Mouse (Mus musculus): ENCODE results near the gene Tenm4. TPM values are rescaled to one million over a fixed set of nuclear protein-coding genes. Genes with fewer than 3 reads are reported as not detected.

Gene Tenm4
- polyA plus RNA-seq, 1 experiment from 2014 or later: 52.7 TPM

- H3K9ac ChIP-seq: no peak overlapping the region
Observed at GRCm38 (mm10) chr7:96806561-96806960, 635.5 kb downstream of the Tenm4 start.

DNA sequence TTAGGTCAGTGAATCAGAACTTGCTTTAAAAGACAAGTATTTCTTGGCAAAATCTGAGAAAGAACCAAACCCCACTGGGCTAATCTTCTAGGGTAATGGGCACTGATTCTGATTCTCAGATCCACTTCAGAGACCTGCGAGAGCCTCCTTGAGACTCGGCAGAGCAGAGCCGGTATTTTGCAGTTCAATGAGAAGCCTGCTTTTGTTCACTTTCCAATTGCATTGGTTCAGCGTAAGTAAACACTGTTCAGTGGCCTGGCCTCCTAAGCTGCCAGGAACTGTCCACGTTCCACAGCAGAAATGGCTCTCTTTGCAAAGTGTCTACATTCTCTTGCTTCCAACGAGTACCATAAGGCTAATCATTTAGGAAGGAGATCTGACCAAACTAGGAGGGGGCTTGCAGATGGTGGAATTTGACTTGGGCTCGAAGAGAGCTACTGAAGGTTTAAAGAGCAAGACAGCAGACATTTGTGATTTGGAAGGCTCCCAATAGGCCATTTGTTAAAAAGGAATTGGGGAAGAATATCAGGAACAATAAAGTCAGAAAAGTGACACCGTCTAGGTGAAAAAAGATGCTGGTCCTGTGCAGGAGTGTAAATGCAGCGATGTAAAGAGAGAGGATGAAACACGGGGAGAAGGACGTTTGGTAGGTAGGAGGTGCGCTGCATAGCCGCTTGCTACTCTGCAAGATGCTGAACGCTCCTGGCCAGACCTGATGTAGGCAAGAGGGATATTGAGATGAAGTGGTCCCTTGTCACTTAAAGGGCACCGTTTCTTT, 636.4 kb downstream of the Tenm4 start:
- no peak overlapping the region for H3K4me3 ChIP-seq
- H3K27ac ChIP-seq: peak overlapping the region; percentile 46; the same call in 1 of the 2 replicates
- no peak overlapping the region for H3K4me2 ChIP-seq

More at GRCm38 (mm10) chr7:96806561-96806960, 635.5 kb downstream of the Tenm4 start:
- Histone ChIP-seq H3K4me3 (no peak overlapping the region), H3K4me2 (no peak overlapping the region), H3K36me3 (replicated peaks) (no peaks in the 10 kb centered on the region), H3K27ac (no peak overlapping the region), H3K27me3 (replicated peaks) (no peaks in the 10 kb centered on the region), H3K4me1 (peaks cover 17% of the 10 kb centered on the region), H3K9me3 (no peaks in the 10 kb centered on the region)
- WGBS: 70% methylated on average over 1 of the region's 1 CpGs
- no peak for ATAC-seq (replicated peaks)

GRCm38 (mm10) chr7:96808059-96808646, 637.1 kb downstream of the Tenm4 start:
- H3K4me2 ChIP-seq: no peak overlapping the region
- H3K36me3 ChIP-seq (replicated peaks): no peaks in the 10 kb centered on the region
- H3K9ac ChIP-seq: no peak overlapping the region
- peak overlapping the region; percentile 46; the same call in 1 of the 2 replicates for H3K27ac ChIP-seq
- peak; percentile 78 for ATAC-seq (replicated peaks)
- no peak overlapping the region for H3K4me3 ChIP-seq
- H3K9me3 ChIP-seq: no peaks in the 10 kb centered on the region
- WGBS: 34% methylated on average over 7 of the region's 7 CpGs
- H3K27me3 ChIP-seq (replicated peaks): no peaks in the 10 kb centered on the region
- peaks cover 17% of the 10 kb centered on the region for H3K4me1 ChIP-seq

More for the DNA sequence above, 636.4 kb downstream of the Tenm4 start:
- no peaks in the 10 kb centered on the region for H3K27me3 ChIP-seq (replicated peaks)
- no peak overlapping the region for H3K9ac ChIP-seq
- peak; percentile 55; the same call in 1 of the 2 replicates for ATAC-seq (replicated peaks)
- no peaks in the 10 kb centered on the region for H3K36me3 ChIP-seq (replicated peaks)
- H3K9me3 ChIP-seq: no peaks in the 10 kb centered on the region
- H3K4me1 ChIP-seq: peaks cover 17% of the 10 kb centered on the region
- 27% methylated on average over 15 of the region's 15 CpGs for WGBS

DNA sequence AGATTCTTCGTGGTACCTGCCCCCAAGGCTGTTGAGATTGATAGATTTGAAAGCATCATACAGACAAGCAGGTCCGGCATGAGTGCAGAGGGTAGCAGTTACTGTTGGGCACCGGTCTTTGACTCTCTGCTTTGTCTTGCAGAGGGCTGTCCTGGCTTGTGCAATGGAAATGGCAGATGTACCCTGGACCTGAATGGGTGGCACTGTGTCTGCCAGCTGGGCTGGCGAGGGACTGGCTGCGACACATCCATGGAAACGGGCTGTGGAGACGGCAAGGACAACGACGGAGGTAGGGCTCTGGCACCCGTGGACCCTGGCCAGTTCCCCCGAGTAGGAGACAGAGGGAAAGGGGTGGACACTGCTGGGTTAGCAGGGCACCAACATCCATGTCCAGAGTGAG, 640.6 kb downstream of the Tenm4 start:
- WGBS: 92% methylated on average over 11 of the region's 11 CpGs
- Histone ChIP-seq H3K4me3 (no peak overlapping the region), H3K4me1 (peaks cover 22% of the 10 kb centered on the region), H3K27ac (no peak overlapping the region), H3K9me3 (no peaks in the 10 kb centered on the region), H3K27me3 (replicated peaks) (no peaks in the 10 kb centered on the region), H3K9ac (no peak overlapping the region), H3K36me3 (replicated peaks) (no peaks in the 10 kb centered on the region), H3K4me2 (no peak overlapping the region)
- ATAC-seq (replicated peaks): no peak

DNA sequence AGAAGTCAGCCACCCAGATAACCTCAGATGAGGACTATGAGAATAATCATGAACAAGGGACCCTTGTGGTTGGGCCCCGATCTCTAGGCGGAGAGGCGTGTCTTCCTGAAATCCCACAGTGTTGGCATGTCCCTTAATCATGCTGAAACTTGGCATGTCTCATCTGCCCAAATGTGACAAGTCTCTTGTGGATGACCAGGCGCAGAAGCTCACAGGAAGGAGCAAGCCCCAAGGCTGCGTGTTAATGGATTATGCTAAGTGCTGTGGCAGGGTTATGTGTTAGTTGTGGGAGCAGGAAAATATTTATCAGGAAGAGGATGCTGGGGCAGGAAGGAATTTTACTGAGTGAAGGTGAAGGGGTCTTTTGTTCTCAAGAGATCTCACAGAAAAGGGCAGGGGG, 642.0 kb downstream of the Tenm4 start:
- Histone ChIP-seq H3K36me3 (replicated peaks) (no peaks in the 10 kb centered on the region), H3K9ac (no peak overlapping the region), H3K4me2 (no peak overlapping the region), H3K4me1 (peaks cover 14% of the 10 kb centered on the region), H3K9me3 (no peaks in the 10 kb centered on the region), H3K4me3 (no peak overlapping the region), H3K27ac (peak overlapping the region; percentile 26; the same call in 1 of the 2 replicates), H3K27me3 (replicated peaks) (no peaks in the 10 kb centered on the region)
- WGBS: 67% methylated on average over 5 of the region's 5 CpGs
- no peak for ATAC-seq (replicated peaks)

GRCm38 (mm10) chr7:96813497-96814400, 642.7 kb downstream of the Tenm4 start:
- no peak overlapping the region for H3K9ac ChIP-seq
- no peaks in the 10 kb centered on the region for H3K27me3 ChIP-seq (replicated peaks)
- H3K4me1 ChIP-seq: peaks cover 10% of the 10 kb centered on the region; the same call in 1 of the 2 replicates
- no peak for ATAC-seq (replicated peaks)
- no peak overlapping the region for H3K4me2 ChIP-seq
- WGBS: 84% methylated on average over 9 of the region's 9 CpGs
- no peaks in the 10 kb centered on the region for H3K9me3 ChIP-seq
- H3K36me3 ChIP-seq (replicated peaks): no peaks in the 10 kb centered on the region
- H3K27ac ChIP-seq: peak overlapping the region; percentile 26; the same call in 1 of the 2 replicates
- no peak overlapping the region for H3K4me3 ChIP-seq

DNA sequence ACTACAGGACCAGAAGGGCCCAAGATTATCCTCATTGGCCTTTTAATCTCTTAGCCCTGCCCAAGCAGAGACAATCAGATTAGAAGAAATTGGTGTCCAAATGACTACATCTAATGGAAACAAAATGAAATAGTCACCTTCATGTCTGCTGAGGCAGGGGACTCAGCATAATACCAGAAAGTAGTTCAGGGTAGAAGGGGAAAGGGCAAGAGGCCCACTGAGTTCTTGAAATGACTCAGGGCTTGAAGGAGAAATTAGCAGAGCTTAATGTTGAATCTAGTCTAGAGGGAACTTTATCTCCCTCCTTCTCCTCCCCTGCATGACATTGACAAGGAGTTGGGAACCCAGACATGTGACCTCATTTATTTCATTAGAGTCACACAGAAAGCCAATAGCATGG, 643.5 kb downstream of the Tenm4 start:
- ATAC-seq (replicated peaks): no peak
- peaks cover 10% of the 10 kb centered on the region; the same call in 1 of the 2 replicates for H3K4me1 ChIP-seq
- H3K9ac ChIP-seq: no peak overlapping the region
- H3K9me3 ChIP-seq: no peaks in the 10 kb centered on the region
- H3K4me3 ChIP-seq: no peak overlapping the region
- H3K27ac ChIP-seq: no peak overlapping the region
- H3K36me3 ChIP-seq (replicated peaks): no peaks in the 10 kb centered on the region
- H3K27me3 ChIP-seq (replicated peaks): no peaks in the 10 kb centered on the region
- H3K4me2 ChIP-seq: no peak overlapping the region

DNA sequence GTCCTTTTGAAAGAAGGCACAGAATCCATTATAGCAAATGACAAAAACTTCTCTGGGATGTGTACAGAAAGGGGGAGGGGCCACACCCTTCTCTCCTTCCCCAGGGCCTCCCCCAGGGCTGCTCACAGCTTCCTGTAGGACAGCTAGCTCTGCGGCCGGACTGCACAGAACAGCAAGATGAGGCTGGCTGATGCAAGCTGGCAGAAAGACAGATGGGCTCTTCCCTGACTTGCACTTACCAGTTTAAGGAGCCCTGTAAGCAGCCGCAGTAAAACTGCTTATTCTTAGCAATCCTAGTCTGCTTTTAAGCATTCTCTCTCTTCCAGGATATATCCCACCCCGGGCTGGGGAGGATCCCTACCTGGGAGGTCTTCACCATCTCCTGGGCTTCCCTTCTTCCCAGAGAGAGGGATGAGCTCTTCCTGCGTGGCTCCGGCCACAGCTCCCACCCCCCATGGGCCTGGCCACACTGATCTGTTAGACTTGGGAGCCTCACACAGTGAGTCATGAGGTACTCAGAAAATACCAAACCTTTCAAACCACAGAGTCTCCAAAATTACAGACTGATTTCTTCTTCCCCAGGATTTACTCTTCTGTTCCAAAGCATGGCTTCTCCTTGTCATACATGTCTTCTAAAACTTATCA, 646.1 kb downstream of the Tenm4 start:
- Histone ChIP-seq H3K9me3 (no peaks in the 10 kb centered on the region), H3K4me2 (no peak overlapping the region), H3K27me3 (replicated peaks) (no peaks in the 10 kb centered on the region), H3K36me3 (replicated peaks) (no peaks in the 10 kb centered on the region), H3K27ac (no peak overlapping the region), H3K4me3 (no peak overlapping the region), H3K9ac (no peak overlapping the region), H3K4me1 (peaks cover 16% of the 10 kb centered on the region)
- ATAC-seq (replicated peaks): no peak
- 39% methylated on average over 6 of the region's 6 CpGs for WGBS

GRCm38 (mm10) chr7:96818236-96818916, 647.3 kb downstream of the Tenm4 start:
- WGBS: 90% methylated on average over 6 of the region's 6 CpGs
- Histone ChIP-seq H3K27ac (no peak overlapping the region), H3K27me3 (replicated peaks) (no peaks in the 10 kb centered on the region), H3K9me3 (no peaks in the 10 kb centered on the region), H3K4me1 (peaks cover 16% of the 10 kb centered on the region), H3K4me3 (no peak overlapping the region), H3K36me3 (replicated peaks) (no peaks in the 10 kb centered on the region), H3K4me2 (no peak overlapping the region), H3K9ac (no peak overlapping the region)
- no peak for ATAC-seq (replicated peaks)

- Histone ChIP-seq H3K4me2 (no peak overlapping the region), H3K27me3 (replicated peaks) (no peaks in the 10 kb centered on the region), H3K9ac (no peak overlapping the region), H3K4me3 (no peak overlapping the region), H3K36me3 (replicated peaks) (no peaks in the 10 kb centered on the region), H3K27ac (no peak overlapping the region), H3K9me3 (no peaks in the 10 kb centered on the region), H3K4me1 (peaks cover 16% of the 10 kb centered on the region)
- 73% methylated on average over 3 of the region's 3 CpGs for WGBS
- no peak for ATAC-seq (replicated peaks)
Observed at GRCm38 (mm10) chr7:96819538-96819937, 648.5 kb downstream of the Tenm4 start.

- no peaks in the 10 kb centered on the region for H3K9me3 ChIP-seq
- H3K27me3 ChIP-seq (replicated peaks): no peaks in the 10 kb centered on the region
- H3K9ac ChIP-seq: no peak overlapping the region
- ATAC-seq (replicated peaks): peak; percentile 70
- no peak overlapping the region for H3K27ac ChIP-seq
- no peaks in the 10 kb centered on the region for H3K36me3 ChIP-seq (replicated peaks)
- H3K4me2 ChIP-seq: no peak overlapping the region
- H3K4me1 ChIP-seq: peaks cover 16% of the 10 kb centered on the region
- 24% methylated on average over 6 of the region's 6 CpGs for WGBS
- H3K4me3 ChIP-seq: no peak overlapping the region
Observed at GRCm38 (mm10) chr7:96820343-96820742, 649.3 kb downstream of the Tenm4 start.

Data from midbrain, embryonic 15.5 days (tissue).